Mouse (Mus musculus) heart, embryonic 11.5 days (tissue): Measurements from ENCODE around the gene Ndufs3. TPM values are rescaled to one million over a fixed set of nuclear protein-coding genes. Genes with fewer than 3 reads are reported as not detected.
A peak's percentile ranks its signal among the peaks of the same experiment; 100 is the strongest.

ENCODE experiments used
- ATAC-seq: fragments of 200-750 bp; cut with Nextera tagmentation; replicated peaks from 2 replicates; pipeline ENCODE4 v1.8.0; 2017; ENCODE audit warnings: moderate library complexity; ENCODE audit not compliant: insufficient number of reproducible peaks, low FRiP score, low TSS enrichment
- H3K27ac ChIP-seq: fragments of 300-500 bp; sonication (generic); 2 replicates; pipeline ENCODE4 v1.5.1; 2014; ENCODE audit warnings: mild to moderate bottlenecking, low read depth, low read length
- H3K27me3 ChIP-seq: fragments of 300-500 bp; sonication (generic); 2 replicates; pipeline ENCODE4 v1.6.1; 2014; ENCODE audit warnings: mild to moderate bottlenecking, low read length, mixed read lengths; ENCODE audit not compliant: control insufficient read depth, insufficient read depth
- H3K36me3 ChIP-seq: fragments of 300-500 bp; sonication (generic); 2 replicates; pipeline ENCODE4 v1.6.1; 2014; ENCODE audit warnings: mild to moderate bottlenecking, low read length, moderate library complexity, mixed read lengths; ENCODE audit not compliant: control insufficient read depth, insufficient read depth
- H3K4me1 ChIP-seq: fragments of 300-500 bp; sonication (generic); 2 replicates; pipeline ENCODE4 v1.6.1; 2014; ENCODE audit warnings: low read length; ENCODE audit not compliant: control insufficient read depth, insufficient read depth
- H3K4me2 ChIP-seq: fragments of 300-500 bp; sonication (generic); 2 replicates; pipeline ENCODE4 v1.6.1; 2014; ENCODE audit warnings: mild to moderate bottlenecking, moderate library complexity
- H3K4me3 ChIP-seq: fragments of 300-500 bp; sonication (generic); 2 replicates; pipeline ENCODE4 v1.5.1; 2014; ENCODE audit warnings: low read depth, low read length
- H3K9ac ChIP-seq: fragments of 300-500 bp; sonication (generic); 2 replicates; pipeline ENCODE4 v1.6.1; 2014; ENCODE audit warnings: mild to moderate bottlenecking, low read depth, low read length, moderate library complexity
- H3K9me3 ChIP-seq: fragments of 300-500 bp; sonication (generic); replicated peaks from 2 replicates; pipeline ENCODE4 v1.6.1; 2016; ENCODE audit warnings: low read length; ENCODE audit not compliant: control insufficient read depth
- WGBS: fragments of 180-500 bp; shearing (Covaris S2); extraction: QIAGEN DNeasy Blood & Tissue Kit; methylation state at CpG from one replicate; pipeline ENCODE4 v1.1.7; 2014; ENCODE audit not compliant: insufficient replicate concordance; 5-methylcytosine and 5-hydroxymethylcytosine counted together
- polyA plus RNA-seq: library from polyadenylated mRNA; unstranded; fragments of >200 nt; fragmentation: Nextera tagmentation; extraction: Ambion mirVana; gene quantifications from 2 replicates; pipeline ENCODE4 v1.2.1, GENCODE M21; 2014

Gene Ndufs3
- 331 and 358 TPM in 2 replicates for polyA plus RNA-seq

- Histone ChIP-seq H3K27me3 (no peaks in the 10 kb centered on the region), H3K36me3 (peaks cover 9% of the 10 kb centered on the region; the same call in 1 of the 2 replicates), H3K9ac (peak within 1 kb of the TSS; percentile 99), H3K4me3 (peak within 1 kb of the TSS; percentile 97), H3K4me2 (peak within 1 kb of the TSS; percentile 80), H3K9me3 (no peaks in the 10 kb centered on the region), H3K4me1 (peaks cover 15% of the 10 kb centered on the region), H3K27ac (peak within 1 kb of the TSS; percentile 95)
- ATAC-seq: peak; percentile 86
- under 1% methylated on average over 43 of the region's 43 CpGs for WGBS
Measured at GRCm38 (mm10) chr2:90904076-90904855, at the start of gene Ndufs3, which contains the start of gene Kbtbd4. Gene Ndufs3, minus strand, starts transcription at chr2:90904827. Gene Kbtbd4, plus strand, starts transcription at chr2:90904740.

DNA sequence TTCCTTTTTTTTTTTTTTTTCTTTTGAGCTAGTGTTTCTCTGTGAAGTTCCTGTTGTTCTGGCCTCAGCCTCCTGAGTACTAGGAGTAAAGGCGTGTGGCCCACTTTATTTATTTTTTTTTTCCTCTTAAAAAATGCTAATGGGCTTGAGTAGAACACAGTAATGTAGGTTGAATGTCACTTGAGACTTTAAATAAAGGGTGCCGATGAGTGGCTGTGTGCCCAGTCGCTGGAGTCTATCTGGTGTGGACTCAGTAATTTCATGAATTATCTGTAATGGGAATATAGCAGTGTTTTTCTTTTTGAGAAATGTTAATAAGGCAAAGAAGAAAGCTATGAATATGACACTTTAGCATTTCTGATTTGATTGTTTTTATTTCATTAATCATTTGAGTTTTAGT is 48.8 kb upstream of the Ndufs3 start:
- Histone ChIP-seq H3K9me3 (no peaks in the 10 kb centered on the region), H3K9ac (no peak overlapping the region), H3K4me2 (no peak overlapping the region), H3K27ac (no peak overlapping the region), H3K4me1 (peaks cover 10% of the 10 kb centered on the region; the same call in 1 of the 2 replicates), H3K36me3 (no peaks in the 10 kb centered on the region), H3K27me3 (no peaks in the 10 kb centered on the region), H3K4me3 (no peak overlapping the region)
- WGBS: 76% methylated on average over 3 of the region's 3 CpGs
- ATAC-seq: no peak

DNA sequence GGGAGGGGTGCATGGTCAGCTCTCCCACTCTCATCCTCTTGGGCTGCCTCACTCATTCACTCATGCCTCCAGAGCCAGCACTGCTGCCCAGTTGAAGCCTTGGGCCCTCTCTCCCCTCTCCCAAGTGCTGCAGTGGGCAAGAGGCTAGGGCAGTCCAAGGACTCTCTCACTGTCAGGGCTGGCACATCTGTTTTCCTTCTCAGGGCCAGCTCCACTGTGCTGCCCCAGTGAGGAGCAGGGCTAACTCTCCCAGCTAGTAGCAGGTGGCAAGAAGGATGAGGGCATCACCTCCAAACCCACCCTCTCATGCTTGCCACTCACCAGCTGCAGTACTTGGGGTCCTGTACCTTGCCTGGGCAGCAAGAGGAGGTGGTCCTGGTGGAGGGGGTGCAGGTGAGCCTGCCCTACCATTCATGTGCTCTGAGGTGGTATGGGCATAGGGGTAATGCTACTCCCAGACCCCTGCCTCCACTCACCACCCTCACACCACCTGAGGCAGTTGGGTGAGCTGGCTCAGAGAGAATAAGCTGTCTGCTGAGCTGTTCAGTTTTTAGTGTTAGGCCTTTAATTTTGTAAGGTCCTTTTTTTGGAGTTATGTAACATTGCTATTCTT is 46.1 kb upstream of the Ndufs3 start:
- Histone ChIP-seq H3K4me1 (peaks cover 7% of the 10 kb centered on the region; the same call in 1 of the 2 replicates), H3K27me3 (no peaks in the 10 kb centered on the region), H3K9ac (no peak overlapping the region)

DNA sequence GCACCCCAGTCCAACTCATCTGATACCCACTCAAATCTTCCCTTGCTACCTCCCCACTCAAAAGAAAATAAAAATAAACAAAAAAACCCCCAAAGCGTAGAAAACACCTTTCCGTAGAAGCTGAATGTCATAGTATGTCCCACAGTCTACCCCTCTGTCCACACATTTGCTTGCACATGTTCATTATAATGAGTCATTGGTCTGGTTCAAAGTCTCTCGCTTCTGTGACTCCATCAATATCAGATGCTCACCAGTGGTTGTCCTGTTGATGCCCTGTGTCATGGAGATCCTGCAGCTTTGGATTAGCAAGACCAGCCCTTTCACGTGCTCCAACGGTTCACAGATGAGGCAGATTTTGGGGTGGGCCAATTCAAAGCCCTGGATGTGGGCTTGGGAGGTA is 45.5 kb upstream of the Ndufs3 start:
- no peak for ATAC-seq
- Histone ChIP-seq H3K4me1 (peaks cover 7% of the 10 kb centered on the region; the same call in 1 of the 2 replicates), H3K9ac (no peak overlapping the region), H3K9me3 (no peaks in the 10 kb centered on the region), H3K27ac (no peak overlapping the region), H3K4me3 (no peak overlapping the region), H3K27me3 (no peaks in the 10 kb centered on the region), H3K4me2 (no peak overlapping the region), H3K36me3 (no peaks in the 10 kb centered on the region)
- 86% methylated on average over 5 of the region's 5 CpGs for WGBS

More for the DNA sequence above, 46.1 kb upstream of the Ndufs3 start:
- Histone ChIP-seq H3K4me3 (no peak overlapping the region), H3K36me3 (no peaks in the 10 kb centered on the region), H3K4me2 (no peak overlapping the region), H3K27ac (no peak overlapping the region), H3K9me3 (no peaks in the 10 kb centered on the region)
- ATAC-seq: peak; percentile 26; the same call in 1 of the 2 replicates

GRCm38 (mm10) chr2:90941744-90942143 is 37.1 kb upstream of the Ndufs3 start:
- H3K9ac ChIP-seq: no peak overlapping the region
- peak overlapping the region; percentile 82 for H3K4me2 ChIP-seq
- no peaks in the 10 kb centered on the region for H3K9me3 ChIP-seq
- H3K36me3 ChIP-seq: no peaks in the 10 kb centered on the region
- no peak for ATAC-seq
- H3K4me1 ChIP-seq: peaks cover 13% of the 10 kb centered on the region
- peak overlapping the region; percentile 91 for H3K4me3 ChIP-seq
- WGBS: 67% methylated on average over 2 of the region's 2 CpGs
- no peak overlapping the region for H3K27ac ChIP-seq
- no peaks in the 10 kb centered on the region for H3K27me3 ChIP-seq

DNA sequence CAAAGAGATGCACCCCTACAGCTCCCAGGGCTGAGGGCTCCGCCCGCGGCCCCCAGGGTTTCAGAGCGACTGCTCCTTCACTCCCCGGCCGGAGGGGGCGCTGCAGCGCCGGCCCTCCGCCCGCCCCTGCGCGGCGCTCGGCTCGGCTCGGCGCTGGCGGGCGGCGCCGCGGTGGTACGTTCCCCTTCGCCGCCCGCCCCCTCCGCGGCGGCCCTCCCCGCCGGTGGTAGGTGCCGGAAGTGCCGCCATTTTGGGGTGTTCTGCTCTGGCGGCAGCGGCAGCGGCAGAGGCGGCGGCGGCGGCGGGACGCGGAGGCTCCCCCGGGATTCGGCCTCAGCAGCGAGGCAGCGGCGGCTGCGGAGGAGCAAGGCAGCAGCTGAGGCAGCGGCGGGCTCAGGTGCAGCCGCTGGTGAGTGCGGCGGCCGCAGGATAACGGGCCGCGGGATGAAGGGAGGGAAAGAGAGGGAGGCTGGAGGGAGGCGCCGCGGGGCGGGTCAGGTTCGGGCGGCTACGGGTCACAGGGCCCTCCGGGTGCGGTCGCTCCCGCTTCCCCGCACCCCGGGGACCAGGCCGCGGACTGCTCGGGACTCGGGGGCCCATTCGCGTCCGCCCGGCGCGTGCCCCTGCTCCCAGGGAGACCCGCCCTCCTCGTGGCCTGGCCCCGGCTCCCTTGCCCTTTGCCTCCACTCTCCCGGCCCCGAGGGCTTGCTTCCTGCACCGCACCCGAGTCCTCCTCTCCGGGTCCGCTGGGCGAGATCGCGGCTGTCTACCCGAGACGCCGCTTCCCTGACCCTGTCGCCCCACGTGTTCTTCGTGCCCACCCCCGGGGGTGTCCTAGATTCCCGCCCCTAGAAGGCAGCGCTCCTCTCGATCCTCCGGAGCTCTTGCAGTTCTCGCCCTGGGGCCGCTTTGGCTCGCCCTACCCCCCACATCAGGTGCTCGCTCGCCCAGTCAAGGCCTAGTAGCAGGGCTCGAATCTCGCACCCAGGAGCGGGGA is 35.9 kb upstream of the Ndufs3 start, which contains the start of gene Celf1:
Celf1 (plus strand) TSS at position 150 of the 997 bp plus-strand sequence.
- Histone ChIP-seq H3K36me3 (no peaks in the 10 kb centered on the region), H3K9me3 (no peaks in the 10 kb centered on the region), H3K27ac (peak within 1 kb of the TSS; percentile 95), H3K4me3 (peak within 1 kb of the TSS; percentile 91), H3K9ac (peak within 1 kb of the TSS; percentile 94), H3K4me2 (peak within 1 kb of the TSS; percentile 82), H3K27me3 (no peaks in the 10 kb centered on the region), H3K4me1 (peaks cover 13% of the 10 kb centered on the region)
- under 1% methylated on average over 95 of the region's 113 CpGs for WGBS
- peak; percentile 91 for ATAC-seq

GRCm38 (mm10) chr2:90939750-90940149 is 35.1 kb upstream of the Ndufs3 start:
- no peaks in the 10 kb centered on the region for H3K9me3 ChIP-seq
- H3K27me3 ChIP-seq: no peaks in the 10 kb centered on the region
- no peak for ATAC-seq
- H3K4me2 ChIP-seq: peak overlapping the region; percentile 82
- H3K9ac ChIP-seq: peak overlapping the region; percentile 94
- no peaks in the 10 kb centered on the region for H3K36me3 ChIP-seq
- H3K27ac ChIP-seq: peak overlapping the region; percentile 95; the same call in 1 of the 2 replicates
- peak overlapping the region; percentile 91 for H3K4me3 ChIP-seq
- WGBS: 47% methylated on average over 8 of the region's 8 CpGs
- peaks cover 13% of the 10 kb centered on the region for H3K4me1 ChIP-seq

- WGBS: 67% methylated on average over 3 of the region's 3 CpGs
- H3K27ac ChIP-seq: no peak overlapping the region
- no peak overlapping the region for H3K4me3 ChIP-seq
- H3K9me3 ChIP-seq: no peaks in the 10 kb centered on the region
- no peaks in the 10 kb centered on the region for H3K27me3 ChIP-seq
- H3K36me3 ChIP-seq: no peaks in the 10 kb centered on the region
- no peak overlapping the region for H3K9ac ChIP-seq
- H3K4me1 ChIP-seq: peaks cover 13% of the 10 kb centered on the region
- no peak for ATAC-seq
- no peak overlapping the region for H3K4me2 ChIP-seq
Measured at GRCm38 (mm10) chr2:90938362-90938761, 33.7 kb upstream of the Ndufs3 start.
